Mouse (Mus musculus) neural tube, embryonic 11.5 days (tissue): ENCODE results near the gene Tnfrsf4. TPM values are rescaled to one million over a fixed set of nuclear protein-coding genes. Genes with fewer than 3 reads are reported as not detected.
A peak's percentile ranks its signal among the peaks of the same experiment; 100 is the strongest.

ENCODE experiments used
- ATAC-seq: fragments of 200-750 bp; cut with Nextera tagmentation; 2 replicates; pipeline ENCODE4 v1.8.0; 2017; ENCODE audit warnings: moderate number of reproducible peaks, mild to moderate bottlenecking, moderate TSS enrichment, moderate library complexity; ENCODE audit not compliant: insufficient read depth, low FRiP score, low TSS enrichment
- DNase-seq: peaks from one replicate; pipeline ENCODE4 v3.0.0-alpha.2; 2015; ENCODE audit warnings: low spot score
- H3K27ac ChIP-seq: fragments of 300-500 bp; sonication (generic); 2 replicates; pipeline ENCODE4 v1.5.1; 2014; ENCODE audit warnings: low read depth, mild to moderate bottlenecking, low read length
- H3K27me3 ChIP-seq: fragments of 300-500 bp; sonication (generic); 2 replicates; pipeline ENCODE4 v1.6.1; 2014; ENCODE audit warnings: mild to moderate bottlenecking, low read length, mixed read lengths; ENCODE audit not compliant: control insufficient read depth, insufficient read depth
- H3K36me3 ChIP-seq: fragments of 300-500 bp; sonication (generic); 2 replicates; pipeline ENCODE4 v1.6.1; 2014; ENCODE audit warnings: mild to moderate bottlenecking, low read length, moderate library complexity, mixed read lengths; ENCODE audit not compliant: control insufficient read depth, insufficient read depth
- H3K4me1 ChIP-seq: fragments of 300-500 bp; sonication (generic); 2 replicates; pipeline ENCODE4 v1.6.1; 2014; ENCODE audit warnings: low read length, mixed read lengths; ENCODE audit not compliant: control insufficient read depth, insufficient read depth
- H3K4me2 ChIP-seq: fragments of 300-500 bp; sonication (generic); 2 replicates; pipeline ENCODE4 v1.6.1; 2014; ENCODE audit warnings: low read depth, mild to moderate bottlenecking, moderate library complexity
- H3K4me3 ChIP-seq: fragments of 300-500 bp; sonication (generic); 2 replicates; pipeline ENCODE4 v1.5.1; 2014; ENCODE audit warnings: low read depth, low read length
- H3K9ac ChIP-seq: fragments of 300-500 bp; sonication (generic); 2 replicates; pipeline ENCODE4 v1.6.1; 2014; ENCODE audit warnings: mild to moderate bottlenecking, low read length
- H3K9me3 ChIP-seq: fragments of 300-500 bp; sonication (generic); 2 replicates; pipeline ENCODE4 v1.6.1; 2016; ENCODE audit warnings: low read length; ENCODE audit not compliant: control insufficient read depth
- WGBS: fragments of 180-500 bp; shearing (Covaris S2); extraction: QIAGEN DNeasy Blood & Tissue Kit; methylation state at CpG from one replicate; pipeline ENCODE4 v1.1.7; 2014; 5-methylcytosine and 5-hydroxymethylcytosine counted together
- polyA plus RNA-seq: library from polyadenylated mRNA; unstranded; fragments of >200 nt; fragmentation: Nextera tagmentation; extraction: Ambion mirVana; gene quantifications from 2 replicates; pipeline ENCODE4 v1.2.1, GENCODE M21; 2014

Tnfrsf4 gene
- polyA plus RNA-seq, 1 experiment from 2014 or later: 0.45 TPM

DNA sequence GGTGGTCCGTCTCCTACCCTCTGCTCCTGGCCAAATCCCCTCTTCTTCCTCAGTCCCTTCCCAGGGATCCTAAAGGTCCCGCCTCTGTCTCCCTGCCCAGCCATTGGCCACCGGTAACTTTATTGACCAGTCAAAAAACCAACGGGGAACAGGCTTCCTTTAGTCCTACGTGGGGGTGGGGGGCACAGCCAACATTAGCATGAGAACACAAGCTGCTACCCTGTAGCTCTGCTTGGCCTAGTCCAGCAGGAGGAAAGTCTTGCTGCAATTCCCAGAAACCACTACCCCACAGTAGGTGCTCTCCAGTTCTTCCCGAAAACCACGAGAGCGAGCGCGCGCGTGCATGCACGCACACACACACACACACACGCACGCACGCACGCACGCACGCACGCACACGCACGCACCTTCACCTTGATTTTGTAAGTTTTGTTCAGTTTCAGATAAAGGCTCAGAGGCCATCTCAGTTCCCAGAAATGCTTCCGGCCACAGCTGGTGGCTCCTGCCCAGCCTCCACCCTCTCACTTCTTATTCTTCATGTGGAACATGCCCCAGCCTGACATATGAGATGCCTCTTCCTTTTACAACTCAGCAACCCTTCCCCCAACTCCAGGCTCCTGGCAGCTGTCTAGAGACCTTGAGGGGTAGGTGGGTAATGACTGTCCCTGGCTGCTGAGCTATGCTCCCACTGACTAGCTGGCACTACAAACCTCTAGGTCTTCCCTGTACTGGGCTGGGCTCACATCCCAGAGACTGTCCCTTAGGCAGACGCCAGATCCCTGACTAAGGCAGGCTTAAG, 18.1 kb downstream of the Tnfrsf4 start:
- Histone ChIP-seq H3K4me3 (peak overlapping the region; percentile 43), H3K36me3 (peaks cover 4% of the 10 kb centered on the region; the same call in 1 of the 2 replicates), H3K9me3 (no peaks in the 10 kb centered on the region), H3K4me2 (peak overlapping the region; percentile 58), H3K27ac (peak overlapping the region; percentile 79), H3K9ac (peak overlapping the region; percentile 54), H3K4me1 (peaks cover 17% of the 10 kb centered on the region; the same call in 1 of the 2 replicates), H3K27me3 (peaks cover 22% of the 10 kb centered on the region)
- ATAC-seq (peak; percentile 89), DNase-seq (peak; percentile 86)
- WGBS: 1% methylated on average over 24 of the region's 24 CpGs

DNA sequence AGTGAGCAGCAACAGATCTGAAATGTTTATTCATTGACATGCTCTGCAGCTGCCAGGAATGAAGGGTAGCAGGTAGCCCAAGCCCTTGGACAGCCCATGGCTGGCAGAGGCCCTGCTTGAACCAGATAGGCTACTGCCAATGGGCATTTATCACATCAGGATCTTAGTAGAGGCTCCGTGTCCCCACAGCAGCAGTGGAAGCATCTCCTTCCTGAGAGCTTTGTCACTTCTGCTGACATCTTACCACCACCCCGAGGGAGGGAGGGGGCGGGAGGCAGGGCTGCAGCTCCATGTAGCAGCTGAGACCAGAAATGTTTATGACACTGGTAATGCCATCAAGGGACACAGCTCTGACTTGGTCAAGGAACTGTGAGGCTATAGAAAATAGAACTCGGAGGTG, 19.2 kb downstream of the Tnfrsf4 start:
- Histone ChIP-seq H3K36me3 (peaks cover 4% of the 10 kb centered on the region; the same call in 1 of the 2 replicates), H3K4me2 (no peak overlapping the region), H3K4me3 (no peak overlapping the region), H3K9me3 (no peaks in the 10 kb centered on the region), H3K27me3 (peaks cover 22% of the 10 kb centered on the region), H3K4me1 (peaks cover 17% of the 10 kb centered on the region; the same call in 1 of the 2 replicates), H3K9ac (no peak overlapping the region), H3K27ac (no peak overlapping the region)
- no peak for DNase-seq
- WGBS: 81% methylated on average over 4 of the region's 4 CpGs
- ATAC-seq: no peak

GRCm38 (mm10) chr4:156033476-156034119, 20.0 kb downstream of the Tnfrsf4 start:
- peaks cover 17% of the 10 kb centered on the region; the same call in 1 of the 2 replicates for H3K4me1 ChIP-seq
- H3K27me3 ChIP-seq: peaks cover 22% of the 10 kb centered on the region
- DNase-seq (peak; percentile 58), ATAC-seq (no peak)
- H3K4me2 ChIP-seq: no peak overlapping the region
- H3K9ac ChIP-seq: no peak overlapping the region
- H3K9me3 ChIP-seq: no peaks in the 10 kb centered on the region
- no peaks in the 10 kb centered on the region for H3K36me3 ChIP-seq
- H3K27ac ChIP-seq: no peak overlapping the region
- no peak overlapping the region for H3K4me3 ChIP-seq
- WGBS: 45% methylated on average over 6 of the region's 6 CpGs

GRCm38 (mm10) chr4:156034301-156034700, 20.7 kb downstream of the Tnfrsf4 start:
- Histone ChIP-seq H3K9me3 (no peaks in the 10 kb centered on the region), H3K4me2 (no peak overlapping the region), H3K9ac (no peak overlapping the region), H3K4me1 (peaks cover 17% of the 10 kb centered on the region; the same call in 1 of the 2 replicates), H3K4me3 (no peak overlapping the region), H3K27me3 (peaks cover 22% of the 10 kb centered on the region), H3K36me3 (no peaks in the 10 kb centered on the region), H3K27ac (no peak overlapping the region)
- DNase-seq: no peak
- ATAC-seq: no peak
- 51% methylated on average over 4 of the region's 4 CpGs for WGBS

DNA sequence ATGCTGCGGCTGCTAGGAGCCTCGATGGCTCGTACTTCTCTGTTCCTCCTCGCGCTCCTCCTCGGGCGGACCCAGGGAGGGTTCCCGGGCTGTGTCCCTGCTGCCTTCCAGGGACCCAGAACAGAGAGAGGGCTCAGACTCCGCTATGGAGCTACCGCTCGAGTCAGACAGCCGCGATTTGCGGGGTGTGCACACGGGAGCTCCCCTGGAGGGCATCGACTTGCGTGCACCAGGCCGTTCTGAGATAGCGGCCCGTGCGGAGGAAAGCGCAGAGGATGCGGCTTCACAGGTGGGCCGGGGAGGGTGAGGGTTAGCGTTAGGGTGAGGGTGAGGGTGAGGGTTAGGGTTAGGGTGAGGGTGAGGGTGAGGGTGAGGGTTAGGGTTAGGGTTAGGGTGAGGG, 21.3 kb downstream of the Tnfrsf4 start:
- 5% methylated on average over 25 of the region's 25 CpGs for WGBS
- H3K36me3 ChIP-seq: no peaks in the 10 kb centered on the region
- peak overlapping the region; percentile 39 for H3K9ac ChIP-seq
- peak overlapping the region; percentile 12 for H3K4me3 ChIP-seq
- ATAC-seq (no peak), DNase-seq (no peak)
- H3K4me2 ChIP-seq: peak overlapping the region; percentile 32
- H3K4me1 ChIP-seq: peaks cover 17% of the 10 kb centered on the region; the same call in 1 of the 2 replicates
- H3K27me3 ChIP-seq: peaks cover 22% of the 10 kb centered on the region
- no peak overlapping the region for H3K27ac ChIP-seq
- no peaks in the 10 kb centered on the region for H3K9me3 ChIP-seq

DNA sequence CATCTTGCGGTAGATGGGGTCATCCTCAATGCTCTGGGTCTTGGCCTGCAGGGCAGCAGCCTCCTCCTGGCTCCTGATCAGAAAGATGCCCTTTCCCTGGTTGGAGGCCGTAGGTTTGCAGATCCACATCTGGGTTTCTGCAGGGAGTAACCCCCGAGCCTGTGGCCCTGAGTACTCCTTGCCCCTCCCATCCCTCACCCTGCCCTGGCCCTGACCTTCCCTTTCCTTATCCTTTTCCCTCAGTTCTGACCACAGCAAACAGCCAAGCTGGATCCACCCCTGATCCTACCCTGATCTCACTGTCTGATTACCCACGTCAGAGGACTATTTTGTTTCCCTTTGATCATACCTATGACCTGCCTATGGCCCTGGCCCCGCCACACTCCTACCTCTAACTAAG, 31.1 kb downstream of the Tnfrsf4 start:
- no peak overlapping the region for H3K4me2 ChIP-seq

DNA sequence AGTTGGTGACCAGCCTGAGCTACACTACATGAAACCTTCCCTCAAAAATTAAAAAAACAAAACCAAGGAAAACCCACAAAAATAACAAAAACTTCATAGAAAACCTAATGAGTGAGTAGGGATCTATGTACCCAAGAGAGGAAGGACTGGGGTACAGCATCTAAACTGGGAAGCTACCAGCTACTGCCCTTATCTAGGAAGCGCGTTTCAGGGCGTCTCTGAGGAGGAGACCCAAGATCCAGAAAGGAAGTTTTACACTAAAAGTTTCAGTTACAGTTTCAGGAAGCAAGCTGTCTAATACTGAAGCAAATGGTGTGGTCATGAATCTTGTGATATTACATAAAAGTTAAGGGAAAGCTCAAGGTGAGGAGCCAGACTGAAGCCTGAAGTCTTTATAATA, 36.1 kb downstream of the Tnfrsf4 start:
- no peak overlapping the region for H3K4me2 ChIP-seq
- H3K27ac ChIP-seq: no peak overlapping the region
- no peaks in the 10 kb centered on the region for H3K36me3 ChIP-seq
- no peak overlapping the region for H3K4me3 ChIP-seq
- ATAC-seq (no peak), DNase-seq (no peak)
- no peaks in the 10 kb centered on the region for H3K27me3 ChIP-seq
- no peaks in the 10 kb centered on the region for H3K9me3 ChIP-seq
- H3K9ac ChIP-seq: no peak overlapping the region
- WGBS: 85% methylated on average over 3 of the region's 3 CpGs
- no peaks in the 10 kb centered on the region for H3K4me1 ChIP-seq

More for the DNA sequence above, 31.1 kb downstream of the Tnfrsf4 start:
- Histone ChIP-seq H3K36me3 (no peaks in the 10 kb centered on the region), H3K27ac (no peak overlapping the region), H3K9ac (no peak overlapping the region), H3K4me3 (no peak overlapping the region), H3K4me1 (no peaks in the 10 kb centered on the region), H3K27me3 (no peaks in the 10 kb centered on the region), H3K9me3 (no peaks in the 10 kb centered on the region)
- no peak for DNase-seq
- 72% methylated on average over 5 of the region's 5 CpGs for WGBS
- no peak for ATAC-seq

DNA sequence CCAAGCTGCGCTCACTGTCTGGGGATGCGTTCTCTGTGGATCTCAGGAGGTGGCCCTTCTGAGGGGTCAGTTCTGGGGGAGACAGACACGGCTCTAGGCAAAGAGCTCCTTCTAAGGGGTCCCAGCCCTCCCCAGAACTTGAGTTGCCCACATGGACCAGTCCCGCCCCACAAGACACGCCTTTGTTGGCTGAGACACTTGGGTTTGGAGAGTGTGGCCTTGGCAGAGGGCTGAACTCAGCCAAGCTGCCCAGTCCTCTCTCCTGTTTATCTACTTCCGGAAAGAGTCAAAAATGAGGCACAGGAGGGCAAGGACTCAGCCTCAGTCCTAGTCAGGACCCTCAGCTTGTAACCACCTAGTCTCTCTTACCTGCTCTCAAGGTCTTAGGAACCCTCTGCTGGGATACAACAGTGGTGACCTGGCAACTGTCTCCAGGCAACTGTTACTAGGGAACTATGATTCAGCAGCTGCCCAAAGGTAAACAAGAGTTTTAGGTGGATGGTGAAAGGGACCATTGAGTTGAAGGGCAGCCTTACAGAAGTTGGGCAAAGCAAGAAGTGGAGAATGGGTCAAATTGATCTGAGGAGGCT, 36.8 kb downstream of the Tnfrsf4 start:
- H3K9ac ChIP-seq: no peak overlapping the region
- ATAC-seq (no peak), DNase-seq (no peak)
- WGBS: 79% methylated on average over 6 of the region's 6 CpGs
- no peaks in the 10 kb centered on the region for H3K9me3 ChIP-seq
- H3K27ac ChIP-seq: no peak overlapping the region
- no peak overlapping the region for H3K4me3 ChIP-seq
- H3K4me2 ChIP-seq: no peak overlapping the region
- H3K27me3 ChIP-seq: no peaks in the 10 kb centered on the region
- H3K4me1 ChIP-seq: no peaks in the 10 kb centered on the region
- H3K36me3 ChIP-seq: no peaks in the 10 kb centered on the region
